Mouse (Mus musculus): ENCODE results near the gene Nemf. TPM values are rescaled to one million over a fixed set of nuclear protein-coding genes. Genes with fewer than 3 reads are reported as not detected.

The Nemf gene
- polyA plus RNA-seq, 1 experiment from 2014 or later: 89.8 TPM

DNA sequence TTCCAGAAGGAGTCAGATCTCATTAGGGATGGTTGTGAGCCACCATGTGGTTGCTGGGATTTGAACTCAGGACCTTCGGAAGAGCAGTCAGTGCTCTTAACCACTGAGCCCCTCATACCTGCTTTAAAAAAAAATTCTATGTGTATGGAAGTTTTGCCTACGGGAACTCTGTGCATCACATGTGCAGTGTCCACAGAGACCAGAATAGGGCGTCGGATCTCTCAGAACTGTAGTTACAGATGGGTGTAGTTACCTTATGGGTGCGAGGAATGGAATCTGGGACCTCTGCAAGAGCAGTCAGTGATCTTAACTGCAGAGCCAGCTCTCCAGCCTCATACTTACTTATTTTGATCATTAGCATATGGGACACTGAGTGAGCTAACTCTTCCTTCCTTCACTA, 94.7 kb downstream of the Nemf start:
- Histone ChIP-seq H3K36me3 (replicated peaks; ENCODE audit: control insufficient read depth, insufficient read depth, low read depth, low read length) (no peaks in the 10 kb centered on the region), H3K4me1 (ENCODE audit: control insufficient read depth, insufficient read depth, low read length) (no peaks in the 10 kb centered on the region), H3K4me2 (ENCODE audit: low read depth, low read length) (no peak overlapping the region), H3K27me3 (ENCODE audit: control insufficient read depth, insufficient read depth, low read length) (no peaks in the 10 kb centered on the region), H3K27ac (replicated peaks; ENCODE audit: low read depth, low read length) (no peak overlapping the region), H3K9me3 (replicated peaks; ENCODE audit: control insufficient read depth, low read length) (no peaks in the 10 kb centered on the region), H3K9ac (replicated peaks; ENCODE audit: low read length) (no peak overlapping the region), H3K4me3 (ENCODE audit: low read depth, low read length) (no peak overlapping the region)
- WGBS: 90% methylated on average over 5 of the region's 5 CpGs
- ATAC-seq (replicated peaks; ENCODE audit: insufficient number of reproducible peaks, low FRiP score, low TSS enrichment, low read depth): no peak
- no peak for DNase-seq (ENCODE audit: low spot score)

Small RNA genes within 50 kb of the gene (microRNA-seq; reads per million reads assigned to microRNA genes)
- gene Gm47299 (ENCODE audit: borderline number of aligned reads) (not detected), gene Gm47305 (ENCODE audit: borderline number of aligned reads) (not detected)

Other genes with a start within 250 kb of the Nemf start
- gene Rps29, start 198.0 kb downstream of the Nemf start, polyA plus RNA-seq (2014; fragmentation: Nextera tagmentation; extraction: Ambion mirVana): 1,323 and 1,416 TPM in 2 replicates
- gene Lrr1, start 188.4 kb downstream of the Nemf start, polyA plus RNA-seq (2014; fragmentation: Nextera tagmentation; extraction: Ambion mirVana): 26.4 and 33.6 TPM in 2 replicates
- gene Rpl36al, start 173.1 kb downstream of the Nemf start, polyA plus RNA-seq (2014; fragmentation: Nextera tagmentation; extraction: Ambion mirVana): 503 and 536 TPM in 2 replicates
- 37.7 and 39.5 TPM in 2 replicates for gene Mgat2, start 173.0 kb downstream of the Nemf start, polyA plus RNA-seq (2014; fragmentation: Nextera tagmentation; extraction: Ambion mirVana)
- 42.9 and 43.7 TPM in 2 replicates for gene Gm49383, start 160.1 kb downstream of the Nemf start, polyA plus RNA-seq (2014; fragmentation: Nextera tagmentation; extraction: Ambion mirVana)
- gene Dnaaf2, start 158.7 kb downstream of the Nemf start, polyA plus RNA-seq (2014; fragmentation: Nextera tagmentation; extraction: Ambion mirVana): 11.5 and 13.1 TPM in 2 replicates
- gene Gm49384, start 152.9 kb downstream of the Nemf start, polyA plus RNA-seq (2014; fragmentation: Nextera tagmentation; extraction: Ambion mirVana): 42.7 and 46.3 TPM in 2 replicates
- gene Pole2, start 129.0 kb downstream of the Nemf start, polyA plus RNA-seq (2014; fragmentation: Nextera tagmentation; extraction: Ambion mirVana): 30.6 and 36.5 TPM in 2 replicates
- gene Klhdc1, start 116.0 kb downstream of the Nemf start, polyA plus RNA-seq (2014; fragmentation: Nextera tagmentation; extraction: Ambion mirVana): 3.4 and 4.6 TPM in 2 replicates
- 235 and 241 TPM in 2 replicates for gene Klhdc2, start 60.5 kb downstream of the Nemf start, polyA plus RNA-seq (2014; fragmentation: Nextera tagmentation; extraction: Ambion mirVana)
- 53.7 and 56.4 TPM in 2 replicates for gene Arf6, start 15.0 kb upstream of the Nemf start, polyA plus RNA-seq (2014; fragmentation: Nextera tagmentation; extraction: Ambion mirVana)
- gene Gm9887, start 15.3 kb upstream of the Nemf start, polyA plus RNA-seq (2014; fragmentation: Nextera tagmentation; extraction: Ambion mirVana): 1.0 and 1.9 TPM in 2 replicates
- gene Vcpkmt, start 225.9 kb upstream of the Nemf start, polyA plus RNA-seq (2014; fragmentation: Nextera tagmentation; extraction: Ambion mirVana): 29.9 and 34.7 TPM in 2 replicates